Mouse (Mus musculus) heart, embryonic 11.5 days (tissue): ENCODE measurements around the gene Ctnna3. TPM values are rescaled to one million over a fixed set of nuclear protein-coding genes. Genes with fewer than 3 reads are reported as not detected.
"Not testable (repeated sequence)": the region's sequence is repeated elsewhere in the genome, so short reads cannot be mapped to it uniquely, and the experiment has no call there.

Source experiments
- ATAC-seq: fragments of 200-750 bp; cut with Nextera tagmentation; replicated peaks from 2 replicates; pipeline ENCODE4 v1.8.0; 2017; ENCODE audit warnings: moderate library complexity; ENCODE audit not compliant: insufficient number of reproducible peaks, low FRiP score, low TSS enrichment
- H3K27ac ChIP-seq: fragments of 300-500 bp; sonication (generic); 2 replicates; pipeline ENCODE4 v1.5.1; 2014; ENCODE audit warnings: mild to moderate bottlenecking, low read depth, low read length
- H3K27me3 ChIP-seq: fragments of 300-500 bp; sonication (generic); 2 replicates; pipeline ENCODE4 v1.6.1; 2014; ENCODE audit warnings: mild to moderate bottlenecking, low read length, mixed read lengths; ENCODE audit not compliant: control insufficient read depth, insufficient read depth
- H3K36me3 ChIP-seq: fragments of 300-500 bp; sonication (generic); 2 replicates; pipeline ENCODE4 v1.6.1; 2014; ENCODE audit warnings: mild to moderate bottlenecking, low read length, moderate library complexity, mixed read lengths; ENCODE audit not compliant: control insufficient read depth, insufficient read depth
- H3K4me1 ChIP-seq: fragments of 300-500 bp; sonication (generic); 2 replicates; pipeline ENCODE4 v1.6.1; 2014; ENCODE audit warnings: low read length; ENCODE audit not compliant: control insufficient read depth, insufficient read depth
- H3K4me2 ChIP-seq: fragments of 300-500 bp; sonication (generic); 2 replicates; pipeline ENCODE4 v1.6.1; 2014; ENCODE audit warnings: mild to moderate bottlenecking, moderate library complexity
- H3K4me3 ChIP-seq: fragments of 300-500 bp; sonication (generic); 2 replicates; pipeline ENCODE4 v1.5.1; 2014; ENCODE audit warnings: low read depth, low read length
- H3K9ac ChIP-seq: fragments of 300-500 bp; sonication (generic); 2 replicates; pipeline ENCODE4 v1.6.1; 2014; ENCODE audit warnings: mild to moderate bottlenecking, low read depth, low read length, moderate library complexity
- H3K9me3 ChIP-seq: fragments of 300-500 bp; sonication (generic); replicated peaks from 2 replicates; pipeline ENCODE4 v1.6.1; 2016; ENCODE audit warnings: low read length; ENCODE audit not compliant: control insufficient read depth
- WGBS: fragments of 180-500 bp; shearing (Covaris S2); extraction: QIAGEN DNeasy Blood & Tissue Kit; methylation state at CpG from one replicate; pipeline ENCODE4 v1.1.7; 2014; ENCODE audit not compliant: insufficient replicate concordance; 5-methylcytosine and 5-hydroxymethylcytosine counted together
- polyA plus RNA-seq: library from polyadenylated mRNA; unstranded; fragments of >200 nt; fragmentation: Nextera tagmentation; extraction: Ambion mirVana; gene quantifications from 2 replicates; pipeline ENCODE4 v1.2.1, GENCODE M21; 2014

The Ctnna3 gene
- polyA plus RNA-seq, 1 experiment from 2014 or later = 19.0 TPM

DNA sequence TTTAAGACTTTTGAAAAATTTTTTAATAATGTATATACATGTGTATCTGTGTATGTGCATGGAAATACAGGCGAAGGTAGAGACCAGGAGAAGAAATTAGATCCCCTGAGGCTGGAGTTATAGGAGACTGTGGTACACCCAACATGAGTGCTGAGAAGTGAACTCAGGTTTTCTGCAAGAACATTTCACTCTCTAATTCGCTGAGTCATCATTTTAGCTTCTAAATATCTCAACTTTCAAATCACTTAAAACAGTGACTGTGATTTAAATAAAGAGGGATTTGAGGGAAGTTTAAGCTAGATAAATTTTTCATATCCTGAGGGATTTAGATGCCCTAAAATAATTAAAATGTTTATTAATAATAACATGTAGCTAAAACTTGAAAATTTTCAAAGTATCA lies 1241.6 kb downstream of the Ctnna3 start:
- WGBS = 74% methylated on average over 2 of the region's 2 CpGs
- Histone ChIP-seq H3K9ac (no peak overlapping the region), H3K27me3 (no peaks in the 10 kb centered on the region), H3K4me2 (no peak overlapping the region), H3K4me1 (no peaks in the 10 kb centered on the region), H3K36me3 (no peaks in the 10 kb centered on the region), H3K4me3 (no peak overlapping the region), H3K27ac (no peak overlapping the region), H3K9me3 (no peaks in the 10 kb centered on the region)
- no peak for ATAC-seq

DNA sequence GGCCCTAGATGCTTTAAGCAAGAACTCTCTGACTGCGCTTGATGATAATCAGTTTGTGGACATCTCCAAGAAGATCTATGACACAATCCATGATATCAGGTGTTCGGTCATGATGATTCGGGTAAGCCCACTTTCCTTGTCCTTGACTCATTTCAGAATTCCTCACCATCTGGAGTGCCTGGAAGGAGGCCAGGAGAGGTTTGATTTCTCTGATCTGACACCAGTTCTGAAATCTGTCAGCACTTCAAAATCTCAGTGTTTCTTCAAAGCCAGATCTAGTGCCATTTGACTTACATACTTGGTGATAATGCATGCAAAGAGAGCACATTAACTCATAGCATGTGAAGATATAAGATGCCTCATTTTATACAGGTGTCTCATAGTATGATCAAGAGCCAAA lies 1245.9 kb downstream of the Ctnna3 start:
- WGBS = 84% methylated on average over 3 of the region's 3 CpGs
- Histone ChIP-seq H3K4me3 (no peak overlapping the region), H3K4me2 (no peak overlapping the region), H3K4me1 (no peaks in the 10 kb centered on the region), H3K36me3 (no peaks in the 10 kb centered on the region), H3K27me3 (no peaks in the 10 kb centered on the region), H3K27ac (no peak overlapping the region), H3K9me3 (no peaks in the 10 kb centered on the region), H3K9ac (no peak overlapping the region)
- no peak for ATAC-seq

DNA sequence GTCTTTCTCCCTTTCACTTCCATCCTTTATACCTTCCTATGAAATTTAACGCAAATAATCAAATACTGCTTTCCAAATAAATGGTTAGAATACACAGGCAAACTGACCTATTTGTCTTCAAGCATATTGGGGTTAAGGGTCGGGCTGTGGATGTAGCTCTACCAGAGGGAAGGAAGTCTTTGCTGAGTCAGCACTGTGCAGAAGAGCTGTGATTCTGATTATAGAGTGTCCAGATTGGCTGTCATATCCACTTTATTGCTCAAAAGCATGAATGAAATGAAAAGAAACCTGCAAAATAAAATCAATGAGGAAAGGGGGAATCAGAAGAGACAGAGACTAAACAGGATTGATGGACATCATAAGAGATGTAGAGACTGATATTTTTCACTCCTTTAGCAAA lies 1280.1 kb downstream of the Ctnna3 start:
- Histone ChIP-seq H3K9ac (no peak overlapping the region), H3K9me3 (no peaks in the 10 kb centered on the region), H3K27me3 (no peaks in the 10 kb centered on the region), H3K4me2 (no peak overlapping the region), H3K4me1 (no peaks in the 10 kb centered on the region), H3K4me3 (no peak overlapping the region), H3K36me3 (no peaks in the 10 kb centered on the region), H3K27ac (no peak overlapping the region)
- WGBS = 71% methylated on average over 2 of the region's 2 CpGs
- ATAC-seq = no peak

DNA sequence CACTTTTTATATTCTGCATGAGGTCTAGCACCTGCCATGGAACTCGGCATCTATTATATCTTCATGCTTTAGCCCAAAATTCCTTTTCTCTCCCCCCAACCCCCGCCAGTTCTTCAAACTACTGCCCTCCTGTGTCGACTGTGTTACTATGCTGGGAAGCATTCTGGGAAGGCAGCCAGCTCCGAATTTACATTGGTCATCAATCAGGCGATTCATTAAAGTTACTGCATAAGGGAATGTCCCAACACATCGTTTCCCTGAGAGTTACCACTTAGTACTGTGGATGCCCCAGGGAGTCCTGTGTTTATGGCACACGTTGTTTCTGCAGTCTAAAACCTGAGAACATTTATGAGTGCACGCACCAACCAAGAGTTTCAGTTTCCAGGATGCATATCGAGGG lies 1288.1 kb downstream of the Ctnna3 start:
- no peak for ATAC-seq
- H3K9ac ChIP-seq = no peak overlapping the region
- WGBS = 72% methylated on average over 9 of the region's 9 CpGs

DNA sequence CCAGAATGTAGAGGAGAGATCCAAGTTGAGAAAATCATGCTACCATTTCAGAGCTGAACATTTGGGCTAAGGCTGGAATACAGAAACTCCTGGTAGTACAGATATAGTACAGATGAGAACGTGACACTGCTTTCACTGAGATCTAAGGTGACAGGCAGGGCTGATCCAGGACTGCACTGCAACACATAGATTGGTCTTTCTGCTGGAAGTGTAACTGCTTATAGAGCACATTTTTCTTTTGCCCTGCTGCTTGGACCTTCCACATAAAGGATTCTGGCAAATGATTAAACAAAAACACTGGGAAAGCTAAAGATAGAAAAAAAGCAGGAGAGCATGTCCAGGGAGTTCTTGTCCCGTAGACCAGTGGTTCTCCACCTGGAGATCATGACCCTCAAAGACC lies 1305.8 kb downstream of the Ctnna3 start:
- ATAC-seq = no peak
- Histone ChIP-seq H3K4me3 (no peak overlapping the region), H3K27ac (no peak overlapping the region), H3K27me3 (no peaks in the 10 kb centered on the region), H3K4me1 (no peaks in the 10 kb centered on the region), H3K36me3 (no peaks in the 10 kb centered on the region), H3K4me2 (no peak overlapping the region), H3K9ac (no peak overlapping the region), H3K9me3 (no peaks in the 10 kb centered on the region)
- WGBS = 65% methylated on average over 2 of the region's 2 CpGs

More for the DNA sequence above, 1288.1 kb downstream of the Ctnna3 start:
- no peak overlapping the region for H3K4me3 ChIP-seq
- H3K27ac ChIP-seq = no peak overlapping the region
- H3K27me3 ChIP-seq = no peaks in the 10 kb centered on the region
- no peak overlapping the region for H3K4me2 ChIP-seq
- H3K4me1 ChIP-seq = no peaks in the 10 kb centered on the region
- no peaks in the 10 kb centered on the region for H3K9me3 ChIP-seq
- no peaks in the 10 kb centered on the region for H3K36me3 ChIP-seq

DNA sequence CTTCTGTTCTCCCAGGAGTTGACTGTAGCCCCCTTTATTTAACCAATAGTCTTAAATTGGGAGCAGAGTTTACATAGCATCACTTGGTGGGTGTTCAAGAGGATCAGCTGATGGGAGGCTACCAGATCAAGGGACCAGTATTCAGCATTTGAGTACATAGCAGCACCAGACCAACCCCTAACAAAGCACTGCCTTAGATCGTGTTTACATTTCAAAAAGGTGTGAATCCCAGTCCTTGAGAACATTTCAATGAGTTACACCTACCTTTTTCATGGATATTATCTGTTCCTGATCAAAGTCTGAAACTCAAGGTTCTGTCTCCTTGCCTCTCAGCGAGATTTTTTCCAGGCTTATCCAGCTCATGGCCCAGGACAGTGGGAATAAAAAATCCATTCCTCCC lies 1306.7 kb downstream of the Ctnna3 start:
- no peak overlapping the region for H3K27ac ChIP-seq
- H3K4me3 ChIP-seq = no peak overlapping the region
- no peak overlapping the region for H3K4me2 ChIP-seq
- no peaks in the 10 kb centered on the region for H3K27me3 ChIP-seq
- no peak overlapping the region for H3K9ac ChIP-seq
- H3K9me3 ChIP-seq = no peaks in the 10 kb centered on the region
- H3K36me3 ChIP-seq = no peaks in the 10 kb centered on the region
- H3K4me1 ChIP-seq = no peaks in the 10 kb centered on the region
- 26% methylated on average over 2 of the region's 2 CpGs for WGBS
- ATAC-seq = no peak

DNA sequence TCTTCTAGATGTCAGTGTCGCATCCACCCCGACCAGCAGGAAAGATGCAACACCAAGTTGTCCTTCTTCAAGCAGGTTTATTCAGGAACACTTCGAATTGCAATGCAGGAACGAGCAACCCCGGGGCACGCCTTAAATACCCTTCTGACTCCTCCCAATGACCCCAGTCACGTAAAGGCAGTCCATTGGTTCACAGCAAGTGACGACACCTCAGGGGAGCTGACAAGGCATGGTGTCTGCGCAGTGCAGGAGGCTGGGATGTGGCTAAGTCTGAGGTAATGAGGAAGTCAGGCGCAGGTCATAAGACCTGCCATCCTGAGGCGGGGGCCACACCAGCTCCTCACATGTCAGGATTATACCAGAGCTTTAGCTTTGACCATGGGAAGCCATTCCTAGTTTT lies 1311.8 kb downstream of the Ctnna3 start:
- not testable (repeated sequence) for H3K27ac ChIP-seq, H3K27me3 ChIP-seq, H3K4me2 ChIP-seq, H3K36me3 ChIP-seq, H3K4me1 ChIP-seq, H3K4me3 ChIP-seq, ATAC-seq, H3K9me3 ChIP-seq, H3K9ac ChIP-seq
- WGBS = 75% methylated on average over 11 of the region's 11 CpGs

DNA sequence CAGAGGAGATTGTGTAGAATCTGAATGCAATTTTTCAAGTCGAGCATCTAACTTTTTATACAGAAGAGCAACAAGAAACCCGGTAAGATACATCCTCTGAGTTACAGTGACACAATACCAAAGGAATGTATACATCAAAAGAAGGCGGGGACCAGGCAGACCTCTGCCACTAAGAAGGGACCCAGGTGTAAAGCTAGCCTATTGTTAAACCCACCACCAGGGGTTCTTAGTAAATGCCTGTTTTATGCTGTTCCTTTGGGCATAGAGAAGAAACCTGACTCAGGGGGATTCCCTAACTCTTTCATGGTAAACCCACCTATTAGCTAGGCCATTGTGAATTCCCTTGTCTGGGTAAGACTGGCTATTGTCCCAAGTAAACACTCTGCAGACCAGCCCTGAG lies 1314.2 kb downstream of the Ctnna3 start:
- not testable (repeated sequence) for H3K4me3 ChIP-seq, H3K9ac ChIP-seq, H3K9me3 ChIP-seq, H3K27ac ChIP-seq, H3K27me3 ChIP-seq, H3K36me3 ChIP-seq, H3K4me2 ChIP-seq, H3K4me1 ChIP-seq, ATAC-seq
- 46% methylated on average over 3 of the region's 3 CpGs for WGBS

DNA sequence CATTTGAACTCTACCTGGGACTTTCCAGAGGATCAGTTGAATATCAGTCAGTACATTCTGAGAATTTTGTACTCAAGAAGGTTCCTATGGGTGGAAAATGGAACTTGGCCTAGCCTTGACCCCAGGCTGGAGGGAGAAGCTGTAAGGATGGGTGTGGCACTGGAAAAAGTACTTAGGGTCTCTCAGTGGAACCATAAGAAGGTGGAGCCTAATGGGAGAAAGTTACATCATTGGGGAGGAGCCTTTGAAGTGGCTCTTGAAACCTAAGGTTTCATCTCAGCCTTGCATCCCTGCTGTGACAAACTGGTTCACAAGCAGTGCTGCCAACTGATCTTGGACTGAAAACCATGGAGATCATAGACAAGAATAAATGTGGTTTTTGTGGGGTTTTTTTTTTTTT lies 1318.8 kb downstream of the Ctnna3 start:
- Histone ChIP-seq H3K27ac (no peak overlapping the region), H3K4me1 (no peaks in the 10 kb centered on the region), H3K4me3 (no peak overlapping the region), H3K9me3 (no peaks in the 10 kb centered on the region), H3K4me2 (no peak overlapping the region), H3K36me3 (no peaks in the 10 kb centered on the region), H3K9ac (no peak overlapping the region), H3K27me3 (no peaks in the 10 kb centered on the region)
- no peak for ATAC-seq
